Mouse (Mus musculus): ENCODE measurements around the gene Tbc1d4.

DNA sequence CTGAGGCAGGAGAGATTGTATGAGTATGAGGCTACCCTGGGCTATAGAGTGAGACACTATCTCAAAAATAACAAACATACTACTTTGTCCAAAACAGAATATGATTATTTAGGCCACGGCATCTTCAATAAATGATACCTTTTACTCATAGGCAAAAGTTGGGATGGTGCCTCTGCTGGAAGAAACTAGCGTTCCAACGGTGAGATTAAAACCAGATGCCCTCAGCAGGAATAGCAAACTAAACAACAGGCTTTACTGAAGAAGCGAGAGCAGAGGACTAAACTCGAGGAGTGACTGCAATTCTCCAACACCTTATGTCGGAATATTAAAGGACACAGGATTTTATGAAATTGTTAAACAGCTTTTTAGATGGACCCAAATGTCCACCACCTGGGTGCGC, 101.0 kb downstream of the Tbc1d4 start:
- TF ChIP-seq USF1 (IDR thresholded peaks at IDR 0.05; ENCODE audit: low read depth, low read length) (no peak), EP300 (IDR thresholded peaks at IDR 0.05; ENCODE audit: low read depth in 1 of 2, low read length in 2 of 2) (no peak), UBTF (IDR thresholded peaks at IDR 0.05; ENCODE audit: borderline replicate concordance, insufficient read depth, low read depth, low read length) (no peak), CHD1 (IDR thresholded peaks at IDR 0.05; ENCODE audit: low read depth, low read length) (no peak), TCF12 (IDR thresholded peaks at IDR 0.05; ENCODE audit: low read depth, low read length) (no peak), CTCF (IDR thresholded peaks at IDR 0.05 in 2 of 3, conservative IDR thresholded peaks at IDR 0.05 in 1 of 3; ENCODE audit: control insufficient read depth in 1 of 3, insufficient read depth in 1 of 3, low read depth in 2 of 3, low read length in 3 of 3, poor library complexity in 1 of 3, severe bottlenecking in 1 of 3) (no peak), POLR2A (IDR thresholded peaks at IDR 0.05; ENCODE audit: control insufficient read depth in 1 of 2, insufficient read depth in 1 of 2, low read depth in 1 of 2, low read length in 2 of 2, poor library complexity in 1 of 2) (no peak)

Data from MEL (cell line).